Mouse (Mus musculus): ENCODE data around the gene Cdhr4.

Gene Cdhr4

GRCm38 (mm10) chr9:107975399-107976386 is 16.6 kb upstream of the Cdhr4 start, which contains the start of gene Uba7:
TSS of gene Uba7 (plus strand) at chr9:107975505.
- in situ Hi-C loops (cut with MboI, MseI) = no loop called here

GRCm38 (mm10) chr9:107978815-107979214 is 13.5 kb upstream of the Cdhr4 start:
- in situ Hi-C loops (cut with MboI, MseI) = no loop called here

- in situ Hi-C loops (cut with MboI, MseI) = no loop called here
Measured at GRCm38 (mm10) chr9:107981684-107982605, 10.4 kb upstream of the Cdhr4 start.

GRCm38 (mm10) chr9:107982681-107983346 is 9.5 kb upstream of the Cdhr4 start, which contains the start of gene Gm20661:
TSS of gene Gm20661 (plus strand) at chr9:107983058.
- in situ Hi-C loops (cut with MboI, MseI) = no loop called here

- in situ Hi-C loops (cut with MboI, MseI) = no loop called here
Measured at GRCm38 (mm10) chr9:107983421-107983890, 8.8 kb upstream of the Cdhr4 start.

- in situ Hi-C loops (cut with MboI, MseI) = no loop called here
Measured at GRCm38 (mm10) chr9:107984052-107984753, 8.1 kb upstream of the Cdhr4 start.

GRCm38 (mm10) chr9:107984754-107985055 is 7.6 kb upstream of the Cdhr4 start:
- in situ Hi-C loops (cut with MboI, MseI) = no loop called here

- in situ Hi-C loops (cut with MboI, MseI) = no loop called here
Measured at GRCm38 (mm10) chr9:107985131-107986119, 6.9 kb upstream of the Cdhr4 start, which contains the start of gene Inka1. TSS of gene Inka1 (minus strand) at chr9:107985879.

- in situ Hi-C loops (cut with MboI, MseI) = no loop called here
Measured at GRCm38 (mm10) chr9:107986376-107986775, 5.9 kb upstream of the Cdhr4 start.

- in situ Hi-C loops (cut with MboI, MseI) = no loop called here
Measured at GRCm38 (mm10) chr9:107987950-107988349, 4.3 kb upstream of the Cdhr4 start.

- in situ Hi-C loops (cut with MboI, MseI) = no loop called here
Measured at GRCm38 (mm10) chr9:107993013-107993412, 716 bp downstream of the Cdhr4 start.

- in situ Hi-C loops (cut with MboI, MseI) = no loop called here
Measured at GRCm38 (mm10) chr9:107994464-107994863, 2.2 kb downstream of the Cdhr4 start.

GRCm38 (mm10) chr9:107995513-107995912 is 3.2 kb downstream of the Cdhr4 start:
- in situ Hi-C loops (cut with MboI, MseI) = no loop called here

- in situ Hi-C loops (cut with MboI, MseI) = no loop called here
Measured at GRCm38 (mm10) chr9:107996049-107996448, 3.8 kb downstream of the Cdhr4 start, which contains the start of gene Gm20662. TSS of gene Gm20662 (plus strand) at chr9:107996349.

GRCm38 (mm10) chr9:108001922-108002770 is 9.8 kb downstream of the Cdhr4 start, which contains the start of gene Ip6k1:
TSS of gene Ip6k1 (plus strand) at chr9:108002501.
- in situ Hi-C loops (cut with MboI, MseI) = no loop called here

GRCm38 (mm10) chr9:108002778-108003530 is 10.7 kb downstream of the Cdhr4 start:
- in situ Hi-C loops (cut with MboI, MseI) = no loop called here

- in situ Hi-C loops (cut with MboI, MseI) = no loop called here
Measured at GRCm38 (mm10) chr9:108003531-108003890, 11.2 kb downstream of the Cdhr4 start.

- in situ Hi-C loops (cut with MboI, MseI) = no loop called here
Measured at GRCm38 (mm10) chr9:108008041-108008440, 15.7 kb downstream of the Cdhr4 start.
